Mouse (Mus musculus) naive thymus-derived CD4-positive, alpha-beta T cell, adult 2 months (primary cell): ENCODE results near the gene Gm10639.
"Not testable (repeated sequence)": the region's sequence is repeated elsewhere in the genome, so short reads cannot be mapped to it uniquely, and the experiment has no call there.

Experiments
- DNase-seq: peaks from one replicate; pipeline ENCODE4 v3.0.0-alpha.2; 2011; ENCODE audit warnings: low read depth

Gm10639 gene

DNA sequence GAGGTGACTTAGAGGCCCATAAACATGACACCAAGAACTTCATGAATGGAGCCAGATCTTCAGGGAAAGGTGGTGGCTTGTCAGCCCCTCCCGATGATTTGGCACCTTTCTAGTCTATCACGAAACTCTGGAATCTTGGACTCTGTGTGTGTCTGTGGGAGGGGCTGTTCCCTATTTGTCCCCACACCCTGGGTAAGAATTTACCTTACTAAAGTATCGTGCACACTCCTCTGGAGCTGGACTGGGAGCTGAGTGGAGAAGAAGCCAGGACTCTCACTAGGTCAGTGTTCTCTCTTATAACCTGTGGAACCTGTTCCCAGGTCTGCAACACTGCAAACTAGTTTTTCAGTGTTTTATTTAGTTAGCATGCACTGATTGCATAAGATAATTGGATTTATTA, at the start of gene Gm10639:
Gene Gm10639, plus strand, starts transcription at position 201 of the 400 bp plus-strand sequence.
- DNase-seq = not testable (repeated sequence)

DNA sequence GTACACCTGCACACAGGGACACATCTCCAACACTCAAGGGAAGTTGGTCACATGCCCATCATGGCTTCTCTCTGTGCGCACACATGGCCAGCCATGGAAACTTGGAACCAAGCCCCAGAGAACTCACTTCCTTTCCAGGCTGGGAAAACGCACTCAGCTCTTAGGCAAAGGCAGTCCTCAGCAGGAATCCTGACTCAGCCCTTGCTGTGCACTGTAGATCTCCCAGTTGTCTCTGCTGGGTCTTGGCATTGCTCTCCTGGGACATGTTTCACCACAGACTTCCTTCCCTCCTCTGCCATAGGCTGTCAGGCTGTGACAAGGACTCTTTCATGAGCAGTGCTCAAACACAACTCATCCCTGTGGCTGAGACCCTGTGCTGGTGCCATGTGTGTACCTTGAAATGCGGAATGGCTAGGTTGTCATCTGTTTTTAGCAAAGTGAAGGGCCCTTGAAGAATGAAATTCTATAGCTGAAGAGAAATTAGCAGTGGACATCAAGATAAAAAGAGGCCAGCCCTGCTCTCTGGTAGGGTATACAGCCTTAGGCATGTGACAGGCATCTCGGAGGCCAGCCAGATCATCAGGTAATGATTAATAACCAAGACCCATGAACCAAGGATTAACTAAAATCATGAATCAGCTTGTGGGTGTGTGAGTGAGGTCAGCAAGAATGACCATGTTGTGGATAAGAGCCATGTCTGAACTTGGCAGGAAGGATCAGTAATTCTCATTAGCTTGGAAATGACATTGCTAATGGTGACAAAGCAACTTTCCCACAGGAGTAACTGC, 33.8 kb upstream of the Gm10639 start:
- DNase-seq = not testable (repeated sequence)

DNA sequence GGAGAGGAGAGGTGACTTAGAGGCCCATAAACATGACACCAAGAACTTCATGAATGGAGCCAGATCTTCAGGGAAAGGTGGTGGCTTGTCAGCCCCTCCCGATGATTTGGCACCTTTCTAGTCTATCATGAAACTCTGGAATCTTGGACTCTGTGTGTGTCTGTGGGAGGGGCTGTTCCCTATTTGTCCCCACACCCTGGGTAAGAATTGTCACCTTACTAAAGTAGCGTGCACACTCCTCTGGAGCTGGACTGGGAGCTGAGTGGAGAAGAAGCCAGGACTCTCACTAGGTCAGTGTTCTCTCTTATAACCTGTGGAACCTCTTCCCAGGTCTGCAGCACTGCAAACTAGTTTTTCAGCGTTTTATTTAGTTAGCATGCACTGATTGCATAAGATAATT, 32.8 kb upstream of the Gm10639 start, which contains the start of gene Gm3776:
Gene Gm3776, plus strand, starts transcription at position 216 of the 400 bp plus-strand sequence.
- DNase-seq = not testable (repeated sequence)

DNA sequence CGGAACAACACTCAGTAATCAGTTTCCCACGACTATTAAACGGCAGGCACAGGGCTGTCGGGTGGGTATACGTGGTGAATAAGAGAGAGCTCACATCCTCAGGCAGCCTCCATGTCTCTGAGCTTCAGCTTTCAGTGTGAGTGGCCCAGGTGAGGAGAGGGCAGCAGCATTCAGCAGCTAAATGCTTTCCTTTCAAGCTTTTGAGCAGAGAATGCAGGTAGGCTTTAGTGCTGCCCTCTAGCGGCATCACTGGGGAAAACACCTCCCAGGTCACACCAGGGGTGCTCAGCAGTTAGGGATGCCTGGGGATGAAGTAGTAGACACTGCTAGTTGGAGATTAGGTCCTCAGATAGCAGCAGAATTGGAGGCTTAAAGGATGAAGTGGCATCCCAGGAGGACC, 30.0 kb upstream of the Gm10639 start:
- not testable (repeated sequence) for DNase-seq

GRCm38 (mm10) chr9:78270945-78271344, 18.8 kb upstream of the Gm10639 start:
- not testable (repeated sequence) for DNase-seq

DNA sequence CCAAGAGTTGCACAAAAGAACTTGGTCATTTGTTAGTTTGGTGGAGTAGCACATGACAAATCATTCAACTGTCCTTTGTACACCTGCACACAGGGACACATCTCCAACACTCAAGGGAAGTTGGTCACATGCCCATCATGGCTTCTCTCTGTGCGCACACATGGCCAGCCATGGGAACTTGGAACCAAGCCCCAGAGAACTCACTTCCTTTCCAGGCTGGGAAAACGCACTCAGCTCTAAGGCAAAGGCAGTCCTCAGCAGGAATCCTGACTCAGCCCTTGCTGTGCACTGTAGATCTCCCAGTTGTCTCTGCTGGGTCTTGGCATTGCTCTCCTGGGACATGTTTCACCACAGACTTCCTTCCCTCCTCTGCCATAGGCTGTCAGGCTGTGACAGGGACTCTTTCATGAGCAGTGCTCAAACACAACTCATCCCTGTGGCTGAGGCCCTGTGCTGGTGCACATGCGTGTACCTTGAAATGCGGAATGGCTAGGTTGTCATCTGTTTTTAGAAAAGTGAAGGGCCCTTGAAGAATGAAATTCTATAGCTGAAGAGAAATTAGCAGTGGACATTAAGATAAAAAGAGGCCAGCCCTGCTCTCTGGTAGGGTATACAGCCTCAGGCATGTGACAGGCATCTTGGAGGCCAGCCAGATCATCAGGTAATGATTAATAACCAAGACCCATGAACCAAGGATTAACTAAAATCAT, 7.6 kb upstream of the Gm10639 start:
- DNase-seq = not testable (repeated sequence)

GRCm38 (mm10) chr9:78289063-78289462, 660 bp upstream of the Gm10639 start:
- DNase-seq = not testable (repeated sequence)

GRCm38 (mm10) chr9:78292462-78292861, 2.7 kb downstream of the Gm10639 start:
- not testable (repeated sequence) for DNase-seq

DNA sequence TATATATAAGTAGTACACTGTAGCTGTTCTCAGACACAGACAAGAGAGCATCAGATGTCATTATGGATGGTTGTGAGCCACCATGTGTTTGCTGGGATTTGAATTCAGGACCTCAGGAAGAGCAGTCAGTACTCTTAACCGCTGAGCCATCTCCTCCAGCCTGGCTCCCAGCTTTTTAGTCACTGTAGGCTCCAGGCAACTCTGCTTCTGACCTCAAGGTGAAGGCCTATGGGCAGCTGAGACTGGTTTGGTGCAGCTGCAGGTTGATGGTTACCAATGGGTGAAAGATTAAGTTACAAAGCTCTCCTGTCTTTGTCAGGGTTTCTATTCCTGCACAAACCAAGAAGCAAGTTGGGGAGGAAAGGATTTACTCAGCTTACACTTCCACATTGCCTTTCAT, 4.0 kb downstream of the Gm10639 start:
- DNase-seq = not testable (repeated sequence)

- DNase-seq = not testable (repeated sequence)
These were observed 5.1 kb downstream of the Gm10639 start for GRCm38 (mm10) chr9:78294781-78295180.

- peak; percentile 47 for DNase-seq
These were observed 6.4 kb downstream of the Gm10639 start for GRCm38 (mm10) chr9:78296089-78296488.

DNA sequence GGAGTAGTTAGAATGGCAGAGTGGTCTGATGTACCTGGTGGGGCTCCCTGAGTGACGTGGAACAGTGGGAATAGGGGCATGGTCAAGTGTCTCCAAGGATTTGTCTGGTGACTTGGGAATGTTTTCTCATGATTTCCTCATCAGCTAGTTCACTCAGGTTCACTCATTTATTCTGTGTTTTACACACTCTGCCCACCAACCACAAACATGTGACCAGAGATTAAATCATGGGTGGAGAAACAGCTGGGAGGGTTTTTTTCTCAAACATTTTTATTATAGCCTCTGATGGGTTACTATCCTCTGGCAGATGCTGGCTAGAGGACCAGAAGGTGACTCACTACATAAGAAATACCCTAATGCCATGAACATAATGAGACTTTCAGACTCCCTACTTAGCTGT, 8.5 kb downstream of the Gm10639 start:
- no peak for DNase-seq

DNA sequence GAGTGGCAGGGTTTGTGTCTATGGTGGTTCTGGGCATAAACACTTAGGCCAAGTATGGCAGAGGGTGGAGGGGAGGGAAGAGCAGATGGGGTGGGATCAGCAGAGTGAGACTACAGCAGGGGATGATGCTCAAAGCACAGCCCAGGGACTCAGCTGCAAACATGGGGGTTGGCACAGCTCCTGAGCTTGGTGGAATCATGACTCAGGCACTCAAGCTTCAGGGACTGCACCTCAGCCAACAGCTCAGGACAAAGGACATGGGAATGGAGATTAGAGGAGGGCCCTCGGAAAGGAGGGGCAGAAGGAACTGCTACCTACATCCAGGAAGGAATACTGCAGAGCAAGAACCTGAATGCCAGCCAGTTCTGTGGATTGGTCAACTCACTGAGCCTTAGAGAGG, 9.4 kb downstream of the Gm10639 start:
- not testable (repeated sequence) for DNase-seq

GRCm38 (mm10) chr9:78308122-78308521, 18.4 kb downstream of the Gm10639 start:
- DNase-seq = not testable (repeated sequence)

DNA sequence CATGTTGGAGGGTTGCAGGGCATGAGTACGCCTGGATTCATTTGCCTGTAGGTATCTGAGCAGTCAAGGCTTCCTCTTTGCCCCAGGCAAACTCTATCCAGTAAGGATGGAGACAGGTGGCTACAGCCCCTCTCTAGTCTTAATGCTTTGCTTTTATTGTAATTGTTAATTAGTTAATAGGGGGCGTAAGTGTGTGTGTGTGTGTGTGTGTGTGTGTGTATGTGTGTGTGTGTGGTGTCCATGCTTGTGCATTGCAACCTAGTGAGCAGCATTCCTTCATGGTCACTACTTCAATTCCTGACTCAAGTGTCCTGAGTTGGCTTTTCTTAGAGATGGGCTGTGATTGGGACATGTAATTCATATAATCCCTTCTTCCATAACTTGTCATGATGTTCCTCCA, 25.0 kb downstream of the Gm10639 start, which contains the start of gene Omt2a:
Gene Omt2a, minus strand, starts transcription at position 101 of the 400 bp plus-strand sequence.
- no peak for DNase-seq

GRCm38 (mm10) chr9:78319499-78319898, 29.8 kb downstream of the Gm10639 start:
- peak; percentile 2 for DNase-seq

DNA sequence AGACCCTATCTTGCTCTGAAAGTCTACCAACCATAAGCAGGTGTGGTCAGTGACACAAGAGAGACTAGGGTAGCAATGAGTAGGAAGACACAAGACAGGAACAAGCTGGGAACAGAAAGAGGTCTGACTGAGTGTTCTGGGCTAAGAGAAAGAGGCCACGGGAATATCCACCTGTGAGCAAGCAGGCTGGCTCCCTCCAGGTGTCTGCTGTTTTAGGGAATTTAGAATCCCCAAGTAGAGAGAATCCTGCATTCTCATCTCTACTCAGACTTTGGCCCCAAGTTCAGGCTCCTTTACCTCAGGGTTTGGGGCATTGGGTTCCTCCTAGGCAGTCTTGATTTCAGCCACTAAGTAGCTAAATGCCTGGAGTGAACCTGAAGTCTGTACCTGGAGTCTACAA, 37.6 kb downstream of the Gm10639 start, which contains the start of gene Omt2b:
Gene Omt2b, plus strand, starts transcription at position 301 of the 400 bp plus-strand sequence.
- DNase-seq = not testable (repeated sequence)

- not testable (repeated sequence) for DNase-seq
These were observed 47.3 kb downstream of the Gm10639 start for GRCm38 (mm10) chr9:78337050-78337449.

DNA sequence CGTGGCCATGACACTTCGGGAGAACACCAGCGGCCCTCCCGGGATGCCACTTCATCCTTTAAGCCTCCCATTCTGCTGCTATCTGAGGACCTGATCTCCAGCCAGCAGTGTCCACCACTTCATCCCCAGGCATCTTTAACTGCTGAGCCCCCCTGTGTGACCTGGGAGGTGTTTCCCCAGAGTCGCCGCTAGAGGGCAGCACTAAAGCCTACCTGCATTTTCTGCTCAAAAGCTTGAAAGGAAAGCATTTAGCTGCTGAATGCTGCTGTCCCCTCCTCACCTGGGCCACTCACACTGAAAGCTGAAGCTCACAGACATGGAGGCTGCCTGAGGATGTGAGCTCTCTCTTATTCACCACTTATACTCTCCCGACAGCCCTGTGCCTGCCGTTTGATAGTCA, 50.6 kb downstream of the Gm10639 start:
- DNase-seq = peak; percentile 48

DNA sequence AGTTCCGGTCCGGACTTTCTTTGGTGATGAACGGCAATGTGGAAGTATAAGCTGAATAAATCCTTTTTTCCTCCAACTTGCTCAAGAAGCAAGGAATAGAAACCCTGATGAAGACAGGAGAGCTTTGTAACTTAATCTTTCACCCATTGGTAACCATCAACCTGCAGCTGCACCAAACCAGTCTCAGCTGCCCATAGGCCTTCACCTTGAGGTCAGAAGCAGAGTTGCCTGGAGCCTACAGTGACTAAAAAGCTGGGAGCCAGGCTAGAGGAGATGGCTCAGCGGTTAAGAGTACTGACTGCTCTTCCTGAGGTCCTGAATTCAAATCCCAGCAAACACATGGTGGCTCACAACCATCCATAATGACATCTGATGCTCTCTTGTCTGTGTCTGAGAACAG, 52.8 kb downstream of the Gm10639 start:
- not testable (repeated sequence) for DNase-seq

DNA sequence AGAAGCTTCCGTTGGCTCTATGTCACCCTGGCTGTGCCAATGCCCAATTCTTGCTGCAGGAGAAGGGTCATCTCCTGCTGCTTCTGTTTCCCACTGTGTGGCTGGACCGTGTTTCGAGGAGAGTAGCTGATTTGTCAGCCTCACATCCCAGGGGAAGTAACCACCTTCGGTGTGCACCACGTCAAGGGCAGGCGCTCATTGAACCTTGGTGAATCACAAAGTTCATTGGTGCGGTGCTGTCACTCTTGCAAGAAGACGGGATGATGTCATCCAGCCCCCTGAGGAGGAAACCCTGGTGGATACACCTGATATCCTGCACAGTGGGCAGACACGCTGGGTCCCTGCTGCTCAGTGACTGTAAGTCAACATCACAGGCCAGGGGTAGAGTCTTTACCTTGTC, 53.3 kb downstream of the Gm10639 start:
- not testable (repeated sequence) for DNase-seq

- not testable (repeated sequence) for DNase-seq
These were observed 55.5 kb downstream of the Gm10639 start for GRCm38 (mm10) chr9:78345235-78345634.

DNA sequence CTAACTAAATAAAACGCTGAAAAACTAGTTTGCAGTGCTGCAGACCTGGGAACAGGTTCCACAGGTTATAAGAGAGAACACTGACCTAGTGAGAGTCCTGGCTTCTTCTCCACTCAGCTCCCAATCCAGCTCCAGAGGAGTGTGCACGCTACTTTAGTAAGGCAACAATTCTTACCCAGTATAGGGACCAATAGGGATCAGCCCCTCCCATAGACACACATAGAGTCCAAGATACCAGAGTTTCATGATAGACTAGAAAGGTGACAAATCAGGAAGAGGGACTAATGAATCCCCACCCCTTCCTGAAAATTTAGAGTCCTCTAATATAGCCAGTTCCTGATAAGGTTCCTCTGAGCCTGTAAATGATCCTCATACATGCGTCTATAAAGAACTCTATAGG, 57.3 kb downstream of the Gm10639 start:
- no peak for DNase-seq
